Mouse (Mus musculus) thymus, postnatal 10 days (tissue): ENCODE measurements around the gene Abcg4.
"Not testable (repeated sequence)": the region's sequence is repeated elsewhere in the genome, so short reads cannot be mapped to it uniquely, and the experiment has no call there.

Experiments
- DNase-seq, 2 experiments: peaks; one replicate each; pipeline ENCODE4 v3.0.0; 2021; ENCODE audit warnings: low spot score in 2 of 2

Abcg4 gene

GRCm38 (mm10) chr9:44319887-44320798, 31.7 kb upstream of the Abcg4 start, which contains the start of gene C2cd2l:
C2cd2l (minus strand) TSS chr9:44320285.
- DNase-seq: peak; percentile 74 to 79

GRCm38 (mm10) chr9:44319105-44319886, 30.9 kb upstream of the Abcg4 start:
- DNase-seq: peak; percentile 37 to 55

GRCm38 (mm10) chr9:44318826-44319095, 30.3 kb upstream of the Abcg4 start:
- no peak for DNase-seq

GRCm38 (mm10) chr9:44318076-44318825, 29.8 kb upstream of the Abcg4 start:
- DNase-seq: no peak

- no peak for DNase-seq
Measured at GRCm38 (mm10) chr9:44317452-44317851, 29.0 kb upstream of the Abcg4 start.

- no peak for DNase-seq
Measured at GRCm38 (mm10) chr9:44314910-44315309, 26.5 kb upstream of the Abcg4 start.

- DNase-seq: no peak
Measured at GRCm38 (mm10) chr9:44314257-44314547, 25.8 kb upstream of the Abcg4 start.

- no peak for DNase-seq
Measured at GRCm38 (mm10) chr9:44313476-44314256, 25.3 kb upstream of the Abcg4 start.

- DNase-seq: no peak
Measured at GRCm38 (mm10) chr9:44311136-44312134, 23.0 kb upstream of the Abcg4 start.

GRCm38 (mm10) chr9:44310750-44311135, 22.3 kb upstream of the Abcg4 start:
- DNase-seq: no peak

- no peak for DNase-seq
Measured at GRCm38 (mm10) chr9:44309756-44310155, 21.3 kb upstream of the Abcg4 start.

- DNase-seq: peak; percentile 42 to 43
Measured at GRCm38 (mm10) chr9:44307248-44307647, 18.8 kb upstream of the Abcg4 start.

- no peak for DNase-seq
Measured at GRCm38 (mm10) chr9:44306532-44306931, 18.1 kb upstream of the Abcg4 start.

- peak; percentile 94 to 99 for DNase-seq
Measured at GRCm38 (mm10) chr9:44305466-44306079, 17.2 kb upstream of the Abcg4 start, which contains the start of gene Hinfp. Hinfp (minus strand) TSS chr9:44305671.

GRCm38 (mm10) chr9:44300001-44300400, 11.6 kb upstream of the Abcg4 start:
- DNase-seq: not testable (repeated sequence)

- DNase-seq: peak; percentile 47 to 67
Measured at GRCm38 (mm10) chr9:44292490-44292889, 4.1 kb upstream of the Abcg4 start.

- DNase-seq: no peak
Measured at GRCm38 (mm10) chr9:44288959-44289291, 510 bp upstream of the Abcg4 start.

GRCm38 (mm10) chr9:44287401-44288075, 877 bp downstream of the Abcg4 start:
- no peak for DNase-seq

- DNase-seq: no peak
Measured at GRCm38 (mm10) chr9:44287003-44287400, 1.4 kb downstream of the Abcg4 start.
